Mouse (Mus musculus) intestine, embryonic 15.5 days (tissue): ENCODE measurements around the gene Eif2ak1. TPM values are rescaled to one million over a fixed set of nuclear protein-coding genes. Genes with fewer than 3 reads are reported as not detected.

Experiments used
- ATAC-seq: fragments of 200-750 bp; cut with Nextera tagmentation; 2 replicates; pipeline ENCODE4 v1.8.0; 2017; ENCODE audit warnings: moderate TSS enrichment, moderate library complexity
- H3K27ac ChIP-seq: fragments of 300-500 bp; sonication (generic); 2 replicates; pipeline ENCODE4 v1.5.1; 2015; ENCODE audit warnings: mild to moderate bottlenecking, inconsistent platforms
- H3K27me3 ChIP-seq: fragments of 300-500 bp; sonication (generic); replicated peaks from 2 replicates; pipeline ENCODE4 v1.6.1; 2015; ENCODE audit warnings: inconsistent platforms
- H3K36me3 ChIP-seq: fragments of 300-500 bp; sonication (generic); 2 replicates; pipeline ENCODE4 v1.6.1; 2015; ENCODE audit warnings: inconsistent platforms
- H3K4me1 ChIP-seq: fragments of 300-500 bp; sonication (generic); replicated peaks from 2 replicates; pipeline ENCODE4 v1.6.1; 2015; ENCODE audit warnings: inconsistent platforms
- H3K4me2 ChIP-seq: fragments of 300-500 bp; sonication (generic); replicated peaks from 2 replicates; pipeline ENCODE4 v1.6.1; 2015; ENCODE audit warnings: mild to moderate bottlenecking, inconsistent platforms
- H3K4me3 ChIP-seq: fragments of 300-500 bp; sonication (generic); replicated peaks from 2 replicates; pipeline ENCODE4 v1.5.1; 2015; ENCODE audit warnings: inconsistent platforms
- H3K9ac ChIP-seq: fragments of 300-500 bp; sonication (generic); 2 replicates; pipeline ENCODE4 v1.6.1; 2015; ENCODE audit warnings: inconsistent platforms
- H3K9me3 ChIP-seq: fragments of 300-500 bp; sonication (generic); 2 replicates; pipeline ENCODE4 v1.6.1; 2016; ENCODE audit warnings: inconsistent platforms
- WGBS: fragments of 180-500 bp; shearing (Covaris S2); methylation state at CpG from one replicate; pipeline ENCODE4 v1.1.7; 2015; 5-methylcytosine and 5-hydroxymethylcytosine counted together
- polyA plus RNA-seq: library from polyadenylated mRNA; unstranded; fragments of >200 nt; fragmentation: Nextera tagmentation; extraction: Ambion mirVana; gene quantifications from 2 replicates; pipeline ENCODE4 v1.2.1, GENCODE M21; 2015

Eif2ak1 gene
- polyA plus RNA-seq, 1 experiment from 2014 or later = 32.6 TPM

GRCm38 (mm10) chr5:143908926-143909325 lies 91.3 kb downstream of the Eif2ak1 start:
- Histone ChIP-seq H3K27ac (peak overlapping the region; percentile 92), H3K4me3 (peak overlapping the region; percentile 67), H3K9me3 (no peaks in the 10 kb centered on the region), H3K27me3 (no peaks in the 10 kb centered on the region), H3K4me2 (peak overlapping the region; percentile 64), H3K9ac (peak overlapping the region; percentile 50), H3K36me3 (peaks cover 9% of the 10 kb centered on the region), H3K4me1 (peaks cover 15% of the 10 kb centered on the region)
- 3% methylated on average over 9 of the region's 9 CpGs for WGBS
- ATAC-seq = peak; percentile 21

- Histone ChIP-seq H3K27me3 (no peaks in the 10 kb centered on the region), H3K9me3 (no peaks in the 10 kb centered on the region), H3K4me3 (peak within 1 kb of the TSS; percentile 67), H3K27ac (peak within 1 kb of the TSS; percentile 92), H3K4me1 (peaks cover 15% of the 10 kb centered on the region), H3K36me3 (peaks cover 5% of the 10 kb centered on the region), H3K9ac (peak within 1 kb of the TSS; percentile 54), H3K4me2 (peak within 1 kb of the TSS; percentile 66)
- ATAC-seq = peak; percentile 99
- under 1% methylated on average over 70 of the region's 70 CpGs for WGBS
These were observed 92.1 kb downstream of the Eif2ak1 start, which contains the start of the genes Aimp2 and Pms2 for GRCm38 (mm10) chr5:143909417-143910400. Gene Aimp2, minus strand, starts transcription at chr5:143909847. Gene Pms2, plus strand, starts transcription at chr5:143909964.

GRCm38 (mm10) chr5:143916221-143916620 lies 98.6 kb downstream of the Eif2ak1 start:
- H3K9me3 ChIP-seq = no peaks in the 10 kb centered on the region
- no peaks in the 10 kb centered on the region for H3K27me3 ChIP-seq
- no peak overlapping the region for H3K27ac ChIP-seq
- 0 out of 2 replicates have a peak, but pooled peaks cover under 1% of the 10 kb centered on the region for H3K4me1 ChIP-seq
- no peak for ATAC-seq
- H3K36me3 ChIP-seq = peaks cover 14% of the 10 kb centered on the region; the same call in 1 of the 2 replicates
- H3K4me3 ChIP-seq = no peak overlapping the region
- H3K9ac ChIP-seq = no peak overlapping the region
- WGBS = 94% methylated on average over 9 of the region's 9 CpGs
- no peak overlapping the region for H3K4me2 ChIP-seq

GRCm38 (mm10) chr5:143917418-143917817 lies 99.8 kb downstream of the Eif2ak1 start:
- 51% methylated on average over 5 of the region's 5 CpGs for WGBS
- Histone ChIP-seq H3K36me3 (peaks cover 17% of the 10 kb centered on the region; the same call in 1 of the 2 replicates), H3K4me3 (no peak overlapping the region), H3K27ac (no peak overlapping the region), H3K4me2 (no peak overlapping the region), H3K9ac (no peak overlapping the region), H3K27me3 (no peaks in the 10 kb centered on the region), H3K9me3 (no peaks in the 10 kb centered on the region), H3K4me1 (no peaks in the 10 kb centered on the region)
- peak; percentile 61; the same call in 1 of the 2 replicates for ATAC-seq

GRCm38 (mm10) chr5:143918120-143918519 lies 100.5 kb downstream of the Eif2ak1 start:
- no peak overlapping the region for H3K4me3 ChIP-seq
- no peaks in the 10 kb centered on the region for H3K4me1 ChIP-seq
- H3K27ac ChIP-seq = no peak overlapping the region
- H3K4me2 ChIP-seq = no peak overlapping the region
- H3K9ac ChIP-seq = no peak overlapping the region
- ATAC-seq = no peak
- H3K36me3 ChIP-seq = peaks cover 17% of the 10 kb centered on the region; the same call in 1 of the 2 replicates
- H3K27me3 ChIP-seq = no peaks in the 10 kb centered on the region
- no peaks in the 10 kb centered on the region for H3K9me3 ChIP-seq
- WGBS = 81% methylated on average over 3 of the region's 3 CpGs

- Histone ChIP-seq H3K4me3 (no peak overlapping the region), H3K9ac (no peak overlapping the region), H3K36me3 (peaks cover 20% of the 10 kb centered on the region; the same call in 1 of the 2 replicates), H3K27ac (no peak overlapping the region), H3K27me3 (no peaks in the 10 kb centered on the region), H3K9me3 (no peaks in the 10 kb centered on the region), H3K4me1 (no peaks in the 10 kb centered on the region), H3K4me2 (no peak overlapping the region)
- 79% methylated on average over 6 of the region's 6 CpGs for WGBS
- ATAC-seq = peak; percentile 36; the same call in 1 of the 2 replicates
These were observed 107.3 kb downstream of the Eif2ak1 start for GRCm38 (mm10) chr5:143924781-143925452.

- 0 out of 2 replicates have a peak, but pooled peaks cover 2% of the 10 kb centered on the region for H3K4me1 ChIP-seq
- no peak within 1 kb of the TSS for H3K27ac ChIP-seq
- no peak within 1 kb of the TSS for H3K4me3 ChIP-seq
- H3K4me2 ChIP-seq = no peak within 1 kb of the TSS
- no peak for ATAC-seq
- H3K9ac ChIP-seq = no peak within 1 kb of the TSS
- H3K9me3 ChIP-seq = no peaks in the 10 kb centered on the region
- H3K27me3 ChIP-seq = no peaks in the 10 kb centered on the region
- WGBS = 94% methylated on average over 8 of the region's 8 CpGs
- H3K36me3 ChIP-seq = peaks cover 24% of the 10 kb centered on the region; the same call in 1 of the 2 replicates
These were observed 110.3 kb downstream of the Eif2ak1 start, which contains the start of gene Gm42421 for GRCm38 (mm10) chr5:143927875-143928274. Gene Gm42421, plus strand, starts transcription at chr5:143928175.

GRCm38 (mm10) chr5:143929291-143929690 lies 111.7 kb downstream of the Eif2ak1 start:
- Histone ChIP-seq H3K9ac (no peak overlapping the region), H3K27me3 (no peaks in the 10 kb centered on the region), H3K4me1 (0 out of 2 replicates have a peak, but pooled peaks cover 2% of the 10 kb centered on the region), H3K36me3 (peaks cover 24% of the 10 kb centered on the region; the same call in 1 of the 2 replicates), H3K4me3 (no peak overlapping the region), H3K4me2 (no peak overlapping the region), H3K27ac (no peak overlapping the region), H3K9me3 (no peaks in the 10 kb centered on the region)
- no peak for ATAC-seq
- 88% methylated on average over 4 of the region's 4 CpGs for WGBS

GRCm38 (mm10) chr5:143930656-143931055 lies 113.1 kb downstream of the Eif2ak1 start:
- peaks cover 19% of the 10 kb centered on the region; the same call in 1 of the 2 replicates for H3K36me3 ChIP-seq
- H3K9ac ChIP-seq = no peak overlapping the region
- 0 out of 2 replicates have a peak, but pooled peaks cover 2% of the 10 kb centered on the region for H3K4me1 ChIP-seq
- H3K4me3 ChIP-seq = no peak overlapping the region
- WGBS = 93% methylated on average over 12 of the region's 12 CpGs
- H3K9me3 ChIP-seq = no peaks in the 10 kb centered on the region
- H3K4me2 ChIP-seq = no peak overlapping the region
- H3K27ac ChIP-seq = no peak overlapping the region
- ATAC-seq = no peak
- no peaks in the 10 kb centered on the region for H3K27me3 ChIP-seq

- peak; percentile 86 for ATAC-seq
- Histone ChIP-seq H3K4me3 (no peak overlapping the region), H3K9me3 (no peaks in the 10 kb centered on the region), H3K27me3 (no peaks in the 10 kb centered on the region), H3K27ac (peak overlapping the region; percentile 37; the same call in 1 of the 2 replicates), H3K36me3 (peaks cover 15% of the 10 kb centered on the region; the same call in 1 of the 2 replicates), H3K4me1 (0 out of 2 replicates have a peak, but pooled peaks cover 2% of the 10 kb centered on the region), H3K4me2 (no peak overlapping the region), H3K9ac (no peak overlapping the region)
- WGBS = 66% methylated on average over 6 of the region's 6 CpGs
These were observed 114.4 kb downstream of the Eif2ak1 start for GRCm38 (mm10) chr5:143931863-143932580.

GRCm38 (mm10) chr5:143932831-143933230 lies 115.2 kb downstream of the Eif2ak1 start, which contains the start of gene Rsph10b:
Gene Rsph10b, plus strand, starts transcription at chr5:143933035.
- Histone ChIP-seq H3K4me1 (0 out of 2 replicates have a peak, but pooled peaks cover 2% of the 10 kb centered on the region), H3K9ac (no peak within 1 kb of the TSS), H3K27me3 (no peaks in the 10 kb centered on the region), H3K9me3 (no peaks in the 10 kb centered on the region), H3K4me2 (no peak within 1 kb of the TSS), H3K4me3 (no peak within 1 kb of the TSS), H3K27ac (peak within 1 kb of the TSS; percentile 37; the same call in 1 of the 2 replicates), H3K36me3 (peaks cover 15% of the 10 kb centered on the region; the same call in 1 of the 2 replicates)
- ATAC-seq = peak; percentile 31
- WGBS = 26% methylated on average over 8 of the region's 8 CpGs
